Mouse (Mus musculus): ENCODE measurements around the gene Ifi47. TPM values are rescaled to one million over a fixed set of nuclear protein-coding genes. Genes with fewer than 3 reads are reported as not detected.

Gene Ifi47
- 1.8 and 1.9 TPM in 2 replicates for polyA plus RNA-seq (2015; fragmentation: Nextera tagmentation; extraction: Ambion mirVana)

GRCm38 (mm10) chr11:49076001-49076757 lies at the start of gene Ifi47:
Gene Ifi47, plus strand, starts transcription at chr11:49076587.

DNA sequence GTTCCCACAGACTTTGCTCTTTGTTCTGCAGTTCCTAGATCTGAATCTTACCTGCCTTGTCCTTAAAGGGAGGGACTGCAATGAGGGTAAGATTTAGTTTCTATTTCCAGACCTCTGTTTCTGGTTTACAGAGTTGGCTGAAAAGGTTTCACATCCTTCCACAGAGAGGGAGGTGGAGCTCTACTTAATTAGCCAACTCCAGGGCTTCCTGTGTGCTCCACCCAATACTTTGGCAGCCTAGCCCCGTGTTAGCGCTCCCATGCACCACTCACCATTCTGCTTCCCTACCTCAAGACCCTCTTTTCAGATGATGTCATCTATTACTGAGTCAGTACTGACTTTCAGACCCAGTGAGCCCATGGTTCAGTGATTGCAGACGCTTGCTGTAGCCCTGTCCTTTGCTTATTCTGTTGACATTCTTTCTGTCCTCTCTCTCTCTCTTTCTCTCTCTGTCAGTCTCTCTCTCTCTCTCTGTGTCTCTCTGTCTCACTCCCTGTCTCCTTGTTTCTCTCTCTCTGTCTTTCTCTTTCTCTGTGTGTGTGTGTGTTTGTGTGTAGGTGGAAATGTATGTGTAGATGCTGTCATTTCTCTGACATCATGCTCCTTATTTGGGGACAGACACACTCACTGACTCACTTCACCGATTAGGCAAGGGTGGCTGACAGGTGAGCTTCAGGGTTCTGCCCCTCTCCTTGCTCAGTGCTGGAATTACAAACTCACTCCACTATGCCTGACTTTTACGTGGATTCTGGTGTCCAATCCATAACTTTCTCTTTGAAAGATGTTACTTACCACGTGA lies 25.1 kb upstream of the Ifi47 start, which contains the start of gene 9930111J21Rik2:
Gene 9930111J21Rik2, minus strand, starts transcription at position 150 of the 799 bp plus-strand sequence.

DNA sequence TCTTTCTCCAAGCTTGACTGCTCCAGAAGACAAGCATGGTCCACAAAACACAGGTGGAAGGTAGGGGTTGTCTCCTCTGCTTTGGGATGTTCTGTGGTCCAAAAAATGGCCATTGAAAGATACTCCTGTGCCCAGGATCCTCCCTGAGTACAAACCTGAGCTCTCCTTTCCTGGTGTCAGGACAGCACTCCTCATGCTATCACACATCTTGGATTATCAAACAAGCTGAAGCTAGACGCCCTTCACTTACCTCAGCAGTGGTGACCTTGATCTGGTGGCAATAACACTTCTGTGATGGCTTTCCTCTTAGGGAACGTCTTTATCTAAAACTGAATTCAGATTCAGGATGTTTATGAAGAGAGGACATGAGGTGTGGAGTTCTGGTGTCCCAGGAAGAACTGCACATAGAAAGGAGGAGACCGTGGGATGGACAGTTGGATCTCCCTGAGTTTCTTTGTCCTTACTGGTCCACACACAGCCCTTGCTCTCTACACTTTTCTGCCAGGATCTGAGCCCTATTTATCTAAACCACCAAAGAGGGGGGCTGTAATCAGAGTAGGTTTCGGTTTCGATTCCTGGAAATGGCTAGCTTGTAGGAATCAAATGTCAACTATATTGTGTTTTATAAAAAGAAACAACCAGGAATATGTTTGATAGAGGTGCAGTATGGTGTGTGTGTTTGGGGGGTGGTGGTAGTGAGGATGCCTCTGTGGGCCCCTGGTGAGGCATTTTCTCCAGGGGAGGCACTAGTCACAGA lies 12.5 kb upstream of the Ifi47 start, which contains the start of gene Tgtp2:
Gene Tgtp2, minus strand, starts transcription at position 494 of the 757 bp plus-strand sequence.

DNA sequence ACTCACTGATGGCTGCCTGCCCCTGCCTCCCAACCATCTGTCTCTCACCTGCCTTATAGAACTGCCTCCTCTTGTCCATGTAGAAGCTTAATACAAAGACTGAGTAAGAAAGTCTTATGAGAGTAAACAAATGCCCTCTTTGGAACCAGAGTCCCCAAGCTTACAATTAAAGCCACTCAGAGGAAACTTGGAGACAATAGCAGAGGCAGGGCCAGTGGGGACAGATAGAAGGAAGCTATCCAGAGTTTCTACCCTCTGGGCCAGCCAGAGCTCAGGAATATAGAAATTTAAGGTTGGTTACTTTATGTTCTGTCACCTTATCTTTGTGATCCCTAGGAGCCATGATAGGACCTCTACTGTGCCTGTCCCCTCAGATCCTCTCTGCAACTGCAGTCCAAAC lies 38.4 kb downstream of the Ifi47 start, which contains the start of gene Olfr1396:
Gene Olfr1396, minus strand, starts transcription at position 101 of the 400 bp plus-strand sequence.

GRCm38 (mm10) chr11:49141974-49142373 lies 65.6 kb downstream of the Ifi47 start, which contains the start of gene Olfr1395:
Gene Olfr1395, plus strand, starts transcription at chr11:49142274.

Other genes starting within 250 kb of the Ifi47 start
- gene Gm12184, start 249.9 kb upstream of the Ifi47 start, polyA plus RNA-seq (2015; fragmentation: Nextera tagmentation; extraction: Ambion mirVana) = 4.2 and 6.5 TPM in 2 replicates
- gene Irgm1, start 204.9 kb upstream of the Ifi47 start, polyA plus RNA-seq (2015; fragmentation: Nextera tagmentation; extraction: Ambion mirVana) = 8.6 and 9.7 TPM in 2 replicates
- gene Gm5431, start 174.4 kb upstream of the Ifi47 start, polyA plus RNA-seq (2015; fragmentation: Nextera tagmentation; extraction: Ambion mirVana) = 0.22 and 0.28 TPM in 2 replicates
- gene Psme2b, start 130.4 kb upstream of the Ifi47 start, polyA plus RNA-seq (2015; fragmentation: Nextera tagmentation; extraction: Ambion mirVana) = 1.3 and 2.0 TPM in 2 replicates
- not detected in 2 replicates for gene Olfr56, start 97.7 kb upstream of the Ifi47 start, polyA plus RNA-seq (2015; fragmentation: Nextera tagmentation; extraction: Ambion mirVana)
- 0.41 and 0.45 TPM in 2 replicates for gene 9930111J21Rik1, start 97.2 kb upstream of the Ifi47 start, polyA plus RNA-seq (2015; fragmentation: Nextera tagmentation; extraction: Ambion mirVana)
- gene Gm12185, start 84.4 kb upstream of the Ifi47 start, polyA plus RNA-seq (2015; fragmentation: Nextera tagmentation; extraction: Ambion mirVana) = not detected in 2 replicates
- 0.21 and 0.43 TPM in 2 replicates for gene Tgtp1, start 82.4 kb upstream of the Ifi47 start, polyA plus RNA-seq (2015; fragmentation: Nextera tagmentation; extraction: Ambion mirVana)
- gene 9930111J21Rik2, start 25.3 kb upstream of the Ifi47 start, polyA plus RNA-seq (2015; fragmentation: Nextera tagmentation; extraction: Ambion mirVana) = 0.45 and 0.54 TPM in 2 replicates
- gene Tgtp2, start 12.4 kb upstream of the Ifi47 start, polyA plus RNA-seq (2015; fragmentation: Nextera tagmentation; extraction: Ambion mirVana) = 0.26 and 0.29 TPM in 2 replicates
- not detected in 2 replicates for gene Olfr1396, start 38.3 kb downstream of the Ifi47 start, polyA plus RNA-seq (2015; fragmentation: Nextera tagmentation; extraction: Ambion mirVana)
- not detected in 2 replicates for gene Olfr1395, start 65.7 kb downstream of the Ifi47 start, polyA plus RNA-seq (2015; fragmentation: Nextera tagmentation; extraction: Ambion mirVana)
- not detected in 2 replicates for gene Olfr1394, start 77.8 kb downstream of the Ifi47 start, polyA plus RNA-seq (2015; fragmentation: Nextera tagmentation; extraction: Ambion mirVana)
- 0.38 and 0.53 TPM in 2 replicates for gene Btnl9, start 110.6 kb downstream of the Ifi47 start, polyA plus RNA-seq (2015; fragmentation: Nextera tagmentation; extraction: Ambion mirVana)
- 24.4 and 24.8 TPM in 2 replicates for gene Zfp62, start 126.7 kb downstream of the Ifi47 start, polyA plus RNA-seq (2015; fragmentation: Nextera tagmentation; extraction: Ambion mirVana)
- gene Mgat1, start 167.6 kb downstream of the Ifi47 start, polyA plus RNA-seq (2015; fragmentation: Nextera tagmentation; extraction: Ambion mirVana) = 34.4 and 34.9 TPM in 2 replicates
- gene Olfr1393, start 201.7 kb downstream of the Ifi47 start, polyA plus RNA-seq (2015; fragmentation: Nextera tagmentation; extraction: Ambion mirVana) = 0.17 TPM in 1 of 2 replicates, not detected in the other
- 0.08 and 0.11 TPM in 2 replicates for gene Olfr1392, start 208.7 kb downstream of the Ifi47 start, polyA plus RNA-seq (2015; fragmentation: Nextera tagmentation; extraction: Ambion mirVana)
- not detected in 2 replicates for gene Olfr10, start 228.2 kb downstream of the Ifi47 start, polyA plus RNA-seq (2015; fragmentation: Nextera tagmentation; extraction: Ambion mirVana)
- gene Olfr1391, start 246.2 kb downstream of the Ifi47 start, polyA plus RNA-seq (2015; fragmentation: Nextera tagmentation; extraction: Ambion mirVana) = not detected in 2 replicates

All from neural tube, postnatal 0 days (tissue).